Mouse (Mus musculus) heart, embryonic 12.5 days (tissue): ENCODE results near the gene Pafah1b1. TPM values are rescaled to one million over a fixed set of nuclear protein-coding genes. Genes with fewer than 3 reads are reported as not detected.

Experiments
- ATAC-seq: fragments of 200-750 bp; cut with Nextera tagmentation; 2 replicates; pipeline ENCODE4 v1.8.0; 2017; ENCODE audit warnings: moderate TSS enrichment, moderate library complexity; ENCODE audit not compliant: insufficient number of reproducible peaks, low FRiP score
- H3K27ac ChIP-seq: fragments of 300-500 bp; sonication (generic); 2 replicates; pipeline ENCODE4 v1.5.1; 2016; ENCODE audit warnings: mild to moderate bottlenecking, moderate library complexity; ENCODE audit not compliant: poor library complexity, severe bottlenecking
- H3K27me3 ChIP-seq: fragments of 300-500 bp; sonication (generic); replicated peaks from 2 replicates; pipeline ENCODE4 v1.6.1; 2016; ENCODE audit warnings: mild to moderate bottlenecking, moderate library complexity
- H3K36me3 ChIP-seq: fragments of 300-500 bp; sonication (generic); 2 replicates; pipeline ENCODE4 v1.6.1; 2016; ENCODE audit warnings: mild to moderate bottlenecking, moderate library complexity
- H3K4me1 ChIP-seq: fragments of 300-500 bp; sonication (generic); replicated peaks from 2 replicates; pipeline ENCODE4 v1.6.1; 2016; ENCODE audit warnings: mild to moderate bottlenecking
- H3K4me2 ChIP-seq: fragments of 300-500 bp; sonication (generic); 2 replicates; pipeline ENCODE4 v1.6.1; 2016; ENCODE audit warnings: mild to moderate bottlenecking, moderate library complexity
- H3K4me3 ChIP-seq: fragments of 300-500 bp; sonication (generic); 2 replicates; pipeline ENCODE4 v1.5.1; 2016; ENCODE audit warnings: mild to moderate bottlenecking
- H3K9ac ChIP-seq: fragments of 300-500 bp; sonication (generic); 2 replicates; pipeline ENCODE4 v1.6.1; 2016; ENCODE audit warnings: mild to moderate bottlenecking, moderate library complexity
- H3K9me3 ChIP-seq: fragments of 300-500 bp; sonication (generic); replicated peaks from 2 replicates; pipeline ENCODE4 v1.6.1; 2016; ENCODE audit warnings: mild to moderate bottlenecking, moderate library complexity
- WGBS: fragments of 180-500 bp; shearing (Covaris S2); methylation state at CpG from one replicate; pipeline ENCODE4 v1.1.7; 2016; 5-methylcytosine and 5-hydroxymethylcytosine counted together
- polyA plus RNA-seq: library from polyadenylated mRNA; unstranded; fragments of >200 nt; fragmentation: Nextera tagmentation; extraction: Ambion mirVana; gene quantifications from 2 replicates; pipeline ENCODE4 v1.2.1, GENCODE M21; 2016

Pafah1b1 gene
- polyA plus RNA-seq, 1 experiment from 2014 or later: 63.4 TPM

- Histone ChIP-seq H3K36me3 (no peaks in the 10 kb centered on the region), H3K27me3 (no peaks in the 10 kb centered on the region), H3K9me3 (no peaks in the 10 kb centered on the region), H3K4me2 (no peak overlapping the region), H3K27ac (no peak overlapping the region), H3K4me1 (peaks cover 39% of the 10 kb centered on the region), H3K9ac (no peak overlapping the region), H3K4me3 (no peak overlapping the region)
- ATAC-seq: no peak
- 72% methylated on average over 9 of the region's 9 CpGs for WGBS
Measured at GRCm38 (mm10) chr11:74751352-74752066, 27.0 kb upstream of the Pafah1b1 start.

GRCm38 (mm10) chr11:74750662-74751351, 26.3 kb upstream of the Pafah1b1 start:
- no peaks in the 10 kb centered on the region for H3K27me3 ChIP-seq
- no peak overlapping the region for H3K9ac ChIP-seq
- H3K4me3 ChIP-seq: no peak overlapping the region
- no peak overlapping the region for H3K4me2 ChIP-seq
- peaks cover 36% of the 10 kb centered on the region for H3K4me1 ChIP-seq
- ATAC-seq: no peak
- WGBS: 70% methylated on average over 7 of the region's 7 CpGs
- no peak overlapping the region for H3K27ac ChIP-seq
- H3K9me3 ChIP-seq: no peaks in the 10 kb centered on the region
- H3K36me3 ChIP-seq: no peaks in the 10 kb centered on the region

GRCm38 (mm10) chr11:74749241-74749640, 24.8 kb upstream of the Pafah1b1 start:
- peak overlapping the region; percentile 77 for H3K27ac ChIP-seq
- no peak overlapping the region for H3K9ac ChIP-seq
- H3K36me3 ChIP-seq: no peaks in the 10 kb centered on the region
- WGBS: 79% methylated on average over 13 of the region's 13 CpGs
- H3K9me3 ChIP-seq: no peaks in the 10 kb centered on the region
- no peak overlapping the region for H3K4me2 ChIP-seq
- H3K27me3 ChIP-seq: no peaks in the 10 kb centered on the region
- no peak for ATAC-seq
- H3K4me1 ChIP-seq: peaks cover 36% of the 10 kb centered on the region
- no peak overlapping the region for H3K4me3 ChIP-seq

- Histone ChIP-seq H3K4me1 (peaks cover 36% of the 10 kb centered on the region), H3K4me2 (no peak overlapping the region), H3K27me3 (no peaks in the 10 kb centered on the region), H3K4me3 (no peak overlapping the region), H3K9me3 (no peaks in the 10 kb centered on the region), H3K36me3 (no peaks in the 10 kb centered on the region), H3K9ac (no peak overlapping the region), H3K27ac (peak overlapping the region; percentile 77)
- ATAC-seq: 0 out of 2 replicates have a peak, but pooled peaks have one; percentile 15
- 15% methylated on average over 4 of the region's 4 CpGs for WGBS
Measured at GRCm38 (mm10) chr11:74748022-74748421, 23.6 kb upstream of the Pafah1b1 start.

GRCm38 (mm10) chr11:74737861-74738260, 13.4 kb upstream of the Pafah1b1 start:
- ATAC-seq: no peak
- H3K4me1 ChIP-seq: no peaks in the 10 kb centered on the region
- no peak overlapping the region for H3K4me2 ChIP-seq
- H3K9me3 ChIP-seq: no peaks in the 10 kb centered on the region
- no peaks in the 10 kb centered on the region for H3K36me3 ChIP-seq
- no peak overlapping the region for H3K4me3 ChIP-seq
- H3K9ac ChIP-seq: no peak overlapping the region; the same call in 1 of the 2 replicates
- H3K27ac ChIP-seq: no peak overlapping the region
- 58% methylated on average over 3 of the region's 3 CpGs for WGBS
- no peaks in the 10 kb centered on the region for H3K27me3 ChIP-seq

GRCm38 (mm10) chr11:74734917-74735316, 10.4 kb upstream of the Pafah1b1 start:
- 21% methylated on average over 7 of the region's 7 CpGs for WGBS
- no peak overlapping the region for H3K27ac ChIP-seq
- no peaks in the 10 kb centered on the region for H3K27me3 ChIP-seq
- no peak for ATAC-seq
- no peaks in the 10 kb centered on the region for H3K36me3 ChIP-seq
- H3K4me3 ChIP-seq: no peak overlapping the region
- no peaks in the 10 kb centered on the region for H3K4me1 ChIP-seq
- no peak overlapping the region for H3K4me2 ChIP-seq
- no peaks in the 10 kb centered on the region for H3K9me3 ChIP-seq
- no peak overlapping the region for H3K9ac ChIP-seq

- no peaks in the 10 kb centered on the region for H3K36me3 ChIP-seq
- WGBS: 51% methylated on average over 5 of the region's 5 CpGs
- H3K27me3 ChIP-seq: no peaks in the 10 kb centered on the region
- H3K9ac ChIP-seq: peak overlapping the region; percentile 48
- no peak overlapping the region for H3K4me3 ChIP-seq
- H3K9me3 ChIP-seq: no peaks in the 10 kb centered on the region
- peak overlapping the region; percentile 31 for H3K4me2 ChIP-seq
- peak overlapping the region; percentile 61 for H3K27ac ChIP-seq
- no peak for ATAC-seq
- peaks cover 20% of the 10 kb centered on the region for H3K4me1 ChIP-seq
Measured at GRCm38 (mm10) chr11:74725181-74725580, 711 bp upstream of the Pafah1b1 start.

GRCm38 (mm10) chr11:74723357-74724234, 874 bp downstream of the Pafah1b1 start:
- Histone ChIP-seq H3K4me2 (peak overlapping the region; percentile 91), H3K27ac (peak overlapping the region; percentile 99), H3K4me1 (peaks cover 25% of the 10 kb centered on the region), H3K9ac (peak overlapping the region; percentile 100), H3K4me3 (peak overlapping the region; percentile 99), H3K27me3 (no peaks in the 10 kb centered on the region), H3K9me3 (no peaks in the 10 kb centered on the region), H3K36me3 (no peaks in the 10 kb centered on the region)
- 0% methylated on average over 46 of the region's 75 CpGs for WGBS
- peak; percentile 88 for ATAC-seq

GRCm38 (mm10) chr11:74721971-74722370, 2.5 kb downstream of the Pafah1b1 start:
- no peaks in the 10 kb centered on the region for H3K36me3 ChIP-seq
- H3K4me3 ChIP-seq: peak overlapping the region; percentile 39
- peaks cover 25% of the 10 kb centered on the region for H3K4me1 ChIP-seq
- H3K4me2 ChIP-seq: peak overlapping the region; percentile 79
- H3K27ac ChIP-seq: no peak overlapping the region
- no peaks in the 10 kb centered on the region for H3K27me3 ChIP-seq
- WGBS: 49% methylated on average over 3 of the region's 3 CpGs
- peak overlapping the region; percentile 62 for H3K9ac ChIP-seq
- no peaks in the 10 kb centered on the region for H3K9me3 ChIP-seq
- ATAC-seq: no peak

- no peak overlapping the region for H3K4me3 ChIP-seq
- ATAC-seq: no peak
- peaks cover 27% of the 10 kb centered on the region for H3K4me1 ChIP-seq
- WGBS: 44% methylated on average over 2 of the region's 2 CpGs
- no peak overlapping the region for H3K9ac ChIP-seq
- no peaks in the 10 kb centered on the region for H3K27me3 ChIP-seq
- H3K9me3 ChIP-seq: no peaks in the 10 kb centered on the region
- H3K4me2 ChIP-seq: peak overlapping the region; percentile 38; the same call in 1 of the 2 replicates
- no peak overlapping the region for H3K27ac ChIP-seq
- no peaks in the 10 kb centered on the region for H3K36me3 ChIP-seq
Measured at GRCm38 (mm10) chr11:74721141-74721540, 3.3 kb downstream of the Pafah1b1 start.

- Histone ChIP-seq H3K36me3 (no peaks in the 10 kb centered on the region), H3K4me2 (peak overlapping the region; percentile 47), H3K27me3 (no peaks in the 10 kb centered on the region), H3K4me1 (peaks cover 28% of the 10 kb centered on the region), H3K9me3 (no peaks in the 10 kb centered on the region), H3K4me3 (no peak overlapping the region), H3K27ac (peak overlapping the region; percentile 54; the same call in 1 of the 2 replicates), H3K9ac (no peak overlapping the region)
- no peak for ATAC-seq
- 48% methylated on average over 1 of the region's 1 CpGs for WGBS
Measured at GRCm38 (mm10) chr11:74720668-74721067, 3.8 kb downstream of the Pafah1b1 start.
